Mouse (Mus musculus) limb, embryonic 15.5 days (tissue): Measurements from ENCODE around the gene Wdr13. TPM values are rescaled to one million over a fixed set of nuclear protein-coding genes. Genes with fewer than 3 reads are reported as not detected.
A peak's percentile ranks its signal among the peaks of the same experiment; 100 is the strongest.

Experiments used
- ATAC-seq: fragments of 200-750 bp; cut with Nextera tagmentation; 2 replicates; pipeline ENCODE4 v1.8.0; 2017; ENCODE audit warnings: low read depth, moderate TSS enrichment; ENCODE audit not compliant: insufficient number of reproducible peaks, low FRiP score, low TSS enrichment
- H3K27ac ChIP-seq: fragments of 300-500 bp; sonication (generic); 2 replicates; pipeline ENCODE4 v1.5.1; 2015; ENCODE audit warnings: moderate library complexity, mild to moderate bottlenecking, inconsistent platforms
- H3K27me3 ChIP-seq: fragments of 300-500 bp; sonication (generic); 2 replicates; pipeline ENCODE4 v1.6.1; 2015; ENCODE audit warnings: inconsistent platforms
- H3K36me3 ChIP-seq: fragments of 300-500 bp; sonication (generic); 2 replicates; pipeline ENCODE4 v1.6.1; 2015; ENCODE audit warnings: inconsistent platforms
- H3K4me1 ChIP-seq: fragments of 300-500 bp; sonication (generic); 2 replicates; pipeline ENCODE4 v1.6.1; 2015; ENCODE audit warnings: inconsistent platforms
- H3K4me2 ChIP-seq: fragments of 300-500 bp; sonication (generic); 2 replicates; pipeline ENCODE4 v1.6.1; 2015; ENCODE audit warnings: mild to moderate bottlenecking, inconsistent platforms
- H3K4me3 ChIP-seq: fragments of 300-500 bp; sonication (generic); 2 replicates; pipeline ENCODE4 v1.5.1; 2015; ENCODE audit warnings: mild to moderate bottlenecking, inconsistent platforms
- H3K9ac ChIP-seq: fragments of 300-500 bp; sonication (generic); 2 replicates; pipeline ENCODE4 v1.6.1; 2015; ENCODE audit warnings: inconsistent platforms
- H3K9me3 ChIP-seq: fragments of 300-500 bp; sonication (generic); 2 replicates; pipeline ENCODE4 v1.6.1; 2016; ENCODE audit warnings: inconsistent platforms
- WGBS: fragments of 180-500 bp; shearing (Covaris S2); methylation state at CpG from one replicate; pipeline ENCODE4 v1.1.7; 2015; 5-methylcytosine and 5-hydroxymethylcytosine counted together
- polyA plus RNA-seq: library from polyadenylated mRNA; unstranded; fragments of >200 nt; fragmentation: Nextera tagmentation; extraction: Ambion mirVana; gene quantifications from 2 replicates; pipeline ENCODE4 v1.2.1, GENCODE M21; 2015

The Wdr13 gene
- polyA plus RNA-seq: 20.3 and 21.3 TPM in 2 replicates

GRCm38 (mm10) chrX:8132017-8132976 is at the start of gene Wdr13:
TSS of gene Wdr13 (minus strand) at chrX:8132892.
- Histone ChIP-seq H3K4me1 (no peaks in the 10 kb centered on the region; the same call in 1 of the 2 replicates), H3K4me3 (peak within 1 kb of the TSS; percentile 53), H3K27ac (peak within 1 kb of the TSS; percentile 92), H3K27me3 (no peaks in the 10 kb centered on the region), H3K9me3 (no peaks in the 10 kb centered on the region), H3K36me3 (peaks cover 12% of the 10 kb centered on the region), H3K9ac (no peak within 1 kb of the TSS), H3K4me2 (peak within 1 kb of the TSS; percentile 45)
- ATAC-seq: peak; percentile 85
- WGBS: 20% methylated on average over 38 of the region's 40 CpGs

DNA sequence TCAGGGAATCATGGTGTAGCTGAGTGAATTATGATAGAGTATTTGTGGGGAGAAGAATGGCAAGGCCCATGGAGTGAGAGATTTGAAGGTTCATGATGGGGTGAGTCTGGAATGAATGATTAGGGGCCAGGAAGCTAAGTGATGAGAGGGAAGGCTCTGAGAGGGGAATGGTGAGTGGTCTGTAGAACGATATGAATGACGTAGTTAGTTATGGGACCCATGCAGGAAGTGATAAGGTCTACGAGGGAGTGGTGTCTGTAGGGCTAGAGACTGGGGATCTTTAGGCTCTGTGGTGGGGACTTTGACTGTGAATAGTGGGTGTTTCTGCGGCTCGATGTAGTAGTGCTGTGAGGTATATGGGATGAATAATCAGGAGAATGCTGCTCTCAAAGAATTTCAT is 47.0 kb upstream of the Wdr13 start:
- Histone ChIP-seq H3K36me3 (no peaks in the 10 kb centered on the region), H3K4me2 (no peak overlapping the region), H3K9ac (no peak overlapping the region), H3K9me3 (no peaks in the 10 kb centered on the region), H3K4me3 (no peak overlapping the region), H3K4me1 (0 out of 2 replicates have a peak, but pooled peaks cover 3% of the 10 kb centered on the region), H3K27ac (no peak overlapping the region), H3K27me3 (no peaks in the 10 kb centered on the region)
- no peak for ATAC-seq
- WGBS: 86% methylated on average over 5 of the region's 5 CpGs

- Histone ChIP-seq H3K9ac (no peak overlapping the region), H3K9me3 (no peaks in the 10 kb centered on the region), H3K4me2 (no peak overlapping the region), H3K27me3 (no peaks in the 10 kb centered on the region), H3K4me1 (0 out of 2 replicates have a peak, but pooled peaks cover 3% of the 10 kb centered on the region), H3K4me3 (no peak overlapping the region), H3K36me3 (no peaks in the 10 kb centered on the region), H3K27ac (no peak overlapping the region)
- no peak for ATAC-seq
- WGBS: 84% methylated on average over 2 of the region's 2 CpGs
These were observed 46.2 kb upstream of the Wdr13 start for GRCm38 (mm10) chrX:8178871-8179270.

GRCm38 (mm10) chrX:8175504-8176385 is 43.1 kb upstream of the Wdr13 start, which contains the start of gene Tbc1d25:
TSS of gene Tbc1d25 (minus strand) at chrX:8176181.
- H3K4me1 ChIP-seq: 0 out of 2 replicates have a peak, but pooled peaks cover 3% of the 10 kb centered on the region
- H3K27ac ChIP-seq: peak within 1 kb of the TSS; percentile 59
- H3K36me3 ChIP-seq: no peaks in the 10 kb centered on the region
- WGBS: 16% methylated on average over 54 of the region's 56 CpGs
- H3K27me3 ChIP-seq: no peaks in the 10 kb centered on the region
- H3K4me3 ChIP-seq: peak within 1 kb of the TSS; percentile 60
- peak within 1 kb of the TSS; percentile 39; the same call in 1 of the 2 replicates for H3K9ac ChIP-seq
- ATAC-seq: peak; percentile 91
- peak within 1 kb of the TSS; percentile 51 for H3K4me2 ChIP-seq
- H3K9me3 ChIP-seq: no peaks in the 10 kb centered on the region

- 28% methylated on average over 4 of the region's 4 CpGs for WGBS
- no peak for ATAC-seq
- no peaks in the 10 kb centered on the region for H3K27me3 ChIP-seq
- H3K9ac ChIP-seq: no peak overlapping the region
- H3K27ac ChIP-seq: no peak overlapping the region
- peak overlapping the region; percentile 51 for H3K4me2 ChIP-seq
- H3K4me1 ChIP-seq: 0 out of 2 replicates have a peak, but pooled peaks cover 3% of the 10 kb centered on the region
- peak overlapping the region; percentile 60 for H3K4me3 ChIP-seq
- no peaks in the 10 kb centered on the region for H3K9me3 ChIP-seq
- no peaks in the 10 kb centered on the region for H3K36me3 ChIP-seq
These were observed 42.4 kb upstream of the Wdr13 start for GRCm38 (mm10) chrX:8175169-8175503.

GRCm38 (mm10) chrX:8167716-8168647 is 35.3 kb upstream of the Wdr13 start:
- H3K4me3 ChIP-seq: no peak overlapping the region
- H3K27ac ChIP-seq: no peak overlapping the region
- H3K27me3 ChIP-seq: no peaks in the 10 kb centered on the region
- no peak for ATAC-seq
- no peak overlapping the region for H3K9ac ChIP-seq
- no peaks in the 10 kb centered on the region for H3K4me1 ChIP-seq
- no peak overlapping the region for H3K4me2 ChIP-seq
- H3K36me3 ChIP-seq: peaks cover 10% of the 10 kb centered on the region
- H3K9me3 ChIP-seq: no peaks in the 10 kb centered on the region
- WGBS: 86% methylated on average over 10 of the region's 10 CpGs

DNA sequence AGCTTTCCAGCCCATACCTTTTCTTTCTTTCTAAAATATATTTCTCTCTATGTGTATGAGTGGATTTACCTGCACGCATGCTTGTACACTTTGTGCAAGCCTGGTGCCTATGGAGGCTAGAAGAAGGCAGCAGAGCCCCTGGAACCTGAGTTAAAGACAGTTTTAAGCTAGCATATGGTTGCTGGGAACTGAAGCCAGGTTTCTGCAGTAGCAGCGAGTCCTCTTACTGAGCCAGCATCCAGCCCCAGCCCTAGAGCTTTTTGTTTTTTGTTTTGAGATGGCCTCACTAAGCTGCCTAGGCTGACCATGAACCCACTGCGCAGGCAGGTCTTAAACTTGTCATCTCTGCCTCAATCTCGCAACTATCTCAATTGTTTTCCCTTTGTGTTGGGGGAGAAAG is 31.8 kb upstream of the Wdr13 start:
- H3K27ac ChIP-seq: no peak overlapping the region
- no peak overlapping the region for H3K9ac ChIP-seq
- no peaks in the 10 kb centered on the region for H3K9me3 ChIP-seq
- no peak overlapping the region for H3K4me3 ChIP-seq
- peaks cover 10% of the 10 kb centered on the region for H3K36me3 ChIP-seq
- no peaks in the 10 kb centered on the region for H3K27me3 ChIP-seq
- WGBS: 91% methylated on average over 4 of the region's 4 CpGs
- ATAC-seq: no peak
- no peak overlapping the region for H3K4me2 ChIP-seq
- no peaks in the 10 kb centered on the region for H3K4me1 ChIP-seq

GRCm38 (mm10) chrX:8163076-8163475 is 30.4 kb upstream of the Wdr13 start:
- Histone ChIP-seq H3K36me3 (peaks cover 10% of the 10 kb centered on the region), H3K4me2 (no peak overlapping the region), H3K9me3 (no peaks in the 10 kb centered on the region), H3K4me3 (no peak overlapping the region), H3K27ac (no peak overlapping the region), H3K4me1 (no peaks in the 10 kb centered on the region), H3K27me3 (no peaks in the 10 kb centered on the region), H3K9ac (no peak overlapping the region)
- WGBS: 83% methylated on average over 5 of the region's 5 CpGs
- ATAC-seq: no peak

GRCm38 (mm10) chrX:8145153-8145991 is 12.7 kb upstream of the Wdr13 start, which contains the start of gene Rbm3:
TSS of gene Rbm3 (minus strand) at chrX:8145880.
- H3K27me3 ChIP-seq: no peaks in the 10 kb centered on the region
- peak within 1 kb of the TSS; percentile 97 for H3K27ac ChIP-seq
- peaks cover 15% of the 10 kb centered on the region for H3K36me3 ChIP-seq
- WGBS: 28% methylated on average over 62 of the region's 65 CpGs
- H3K4me3 ChIP-seq: peak within 1 kb of the TSS; percentile 60
- H3K4me2 ChIP-seq: peak within 1 kb of the TSS; percentile 57
- H3K9me3 ChIP-seq: no peaks in the 10 kb centered on the region
- ATAC-seq: peak; percentile 95
- peak within 1 kb of the TSS; percentile 69 for H3K9ac ChIP-seq
- peaks cover 8% of the 10 kb centered on the region for H3K4me1 ChIP-seq

GRCm38 (mm10) chrX:8143750-8144149 is 11.1 kb upstream of the Wdr13 start:
- Histone ChIP-seq H3K9me3 (no peaks in the 10 kb centered on the region), H3K27me3 (no peaks in the 10 kb centered on the region), H3K4me2 (peak overlapping the region; percentile 57), H3K36me3 (peaks cover 18% of the 10 kb centered on the region), H3K4me3 (peak overlapping the region; percentile 60), H3K4me1 (peaks cover 8% of the 10 kb centered on the region), H3K9ac (no peak overlapping the region), H3K27ac (no peak overlapping the region)
- WGBS: 72% methylated on average over 7 of the region's 7 CpGs
- no peak for ATAC-seq
